Mouse (Mus musculus) lung, postnatal 0 days (tissue): Measurements from ENCODE around the gene Cd44. TPM values are rescaled to one million over a fixed set of nuclear protein-coding genes. Genes with fewer than 3 reads are reported as not detected.

Source experiments
- ATAC-seq: fragments of 200-750 bp; cut with Nextera tagmentation; 2 replicates; pipeline ENCODE4 v1.8.0; 2017; ENCODE audit warnings: moderate library complexity
- DNase-seq: peaks from one replicate; pipeline ENCODE4 v3.0.0-alpha.2; 2016; ENCODE audit warnings: low spot score
- H3K27ac ChIP-seq: fragments of 300-500 bp; sonication (generic); 2 replicates; pipeline ENCODE4 v1.5.1; 2014; ENCODE audit warnings: antibody characterized with exemption, mild to moderate bottlenecking, low read length, mixed read lengths
- H3K27me3 ChIP-seq: fragments of 300-500 bp; sonication (generic); replicated peaks from 2 replicates; pipeline ENCODE4 v1.6.1; 2014; ENCODE audit warnings: low read length, mixed read lengths; ENCODE audit not compliant: insufficient read depth
- H3K36me3 ChIP-seq: fragments of 300-500 bp; sonication (generic); 2 replicates; pipeline ENCODE4 v1.6.1; 2014; ENCODE audit warnings: low read length, mixed read lengths; ENCODE audit not compliant: insufficient read depth
- H3K4me1 ChIP-seq: fragments of 300-500 bp; sonication (generic); 2 replicates; pipeline ENCODE4 v1.6.1; 2014; ENCODE audit warnings: antibody characterized with exemption, low read depth, low read length, mixed read lengths; ENCODE audit not compliant: insufficient read depth
- H3K4me2 ChIP-seq: fragments of 300-500 bp; sonication (generic); replicated peaks from 2 replicates; pipeline ENCODE4 v1.6.1; 2014; ENCODE audit warnings: low read depth, mild to moderate bottlenecking, low read length, moderate library complexity, mixed read lengths
- H3K4me3 ChIP-seq: fragments of 300-500 bp; sonication (generic); 2 replicates; pipeline ENCODE4 v1.5.1; 2014; ENCODE audit warnings: low read depth, low read length
- H3K9ac ChIP-seq: fragments of 300-500 bp; sonication (generic); replicated peaks from 2 replicates; pipeline ENCODE4 v1.6.1; 2014; ENCODE audit warnings: low read depth, mild to moderate bottlenecking
- H3K9me3 ChIP-seq: fragments of 300-500 bp; sonication (generic); 2 replicates; pipeline ENCODE4 v1.6.1; 2016; ENCODE audit warnings: low read length, mixed read lengths
- CTCF ChIP-seq: IDR thresholded peaks from 2 replicates; pipeline ENCODE4 v1.5.1; 2016; ENCODE audit warnings: antibody characterized with exemption, mild to moderate bottlenecking
- EP300 ChIP-seq: IDR thresholded peaks from 2 replicates; pipeline ENCODE4 v1.6.1; 2016; ENCODE audit warnings: antibody characterized with exemption, mild to moderate bottlenecking, control low read depth
- WGBS: fragments of 180-500 bp; shearing (Covaris S2); extraction: QIAGEN DNeasy Blood & Tissue Kit; methylation state at CpG from one replicate; pipeline ENCODE4 v1.1.7; 2014; 5-methylcytosine and 5-hydroxymethylcytosine counted together
- polyA plus RNA-seq: library from polyadenylated mRNA; unstranded; fragments of >200 nt; fragmentation: Nextera tagmentation; extraction: Ambion mirVana; gene quantifications from 2 replicates; pipeline ENCODE4 v1.2.1, GENCODE M21; 2015

The Cd44 gene
- polyA plus RNA-seq, 1 experiment from 2014 or later, result 44.2 TPM

DNA sequence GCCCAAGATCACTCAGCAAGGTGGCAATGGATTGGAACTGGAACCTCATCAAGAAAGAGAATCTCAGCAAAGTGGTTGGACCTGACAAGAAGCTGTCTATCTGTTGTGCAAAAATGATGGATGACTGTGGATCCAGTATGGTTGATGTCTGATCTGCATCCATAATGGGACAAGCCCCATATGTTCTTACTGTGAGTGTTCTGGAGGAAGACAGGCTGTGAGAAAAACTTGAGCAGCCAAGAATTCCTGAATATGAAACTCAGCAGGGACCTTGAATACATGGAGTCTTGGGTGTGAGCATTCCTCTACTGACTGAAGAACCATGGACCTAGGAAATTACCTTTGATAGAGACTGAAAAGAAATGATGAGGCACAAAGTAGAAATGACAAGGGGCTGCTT lies 32.3 kb upstream of the Cd44 start:
- Histone ChIP-seq H3K9ac (no peak overlapping the region), H3K4me2 (no peak overlapping the region), H3K4me3 (no peak overlapping the region), H3K27ac (no peak overlapping the region), H3K27me3 (no peaks in the 10 kb centered on the region), H3K36me3 (no peaks in the 10 kb centered on the region), H3K4me1 (no peaks in the 10 kb centered on the region), H3K9me3 (no peaks in the 10 kb centered on the region)
- TF ChIP-seq CTCF, result no peak
- no peak for TF ChIP-seq EP300
- ATAC-seq (no peak), DNase-seq (peak; percentile 6)

DNA sequence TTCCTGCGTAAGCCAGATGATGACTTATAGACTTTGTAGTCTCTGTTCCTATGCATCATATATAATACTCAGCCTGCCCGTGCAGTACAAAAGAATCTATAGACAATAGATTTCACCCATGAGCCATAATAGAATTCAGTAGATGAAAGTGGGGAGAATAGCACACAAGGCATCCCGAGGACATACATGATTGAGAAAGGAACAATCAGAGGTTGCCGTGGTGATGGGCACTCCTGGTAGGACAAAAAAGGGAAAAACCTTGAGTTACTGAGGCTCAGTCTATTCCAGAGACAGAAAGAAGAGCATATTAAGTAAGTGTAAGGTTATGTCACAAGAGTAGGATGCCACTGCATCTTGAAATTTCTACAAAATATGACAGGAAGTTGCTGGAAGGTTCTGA lies 31.7 kb upstream of the Cd44 start:
- H3K36me3 ChIP-seq, result no peaks in the 10 kb centered on the region
- DNase-seq (no peak), ATAC-seq (no peak)
- no peak overlapping the region for H3K27ac ChIP-seq
- no peaks in the 10 kb centered on the region for H3K4me1 ChIP-seq
- WGBS, result 77% methylated on average over 4 of the region's 4 CpGs
- H3K4me3 ChIP-seq, result no peak overlapping the region
- H3K9me3 ChIP-seq, result no peaks in the 10 kb centered on the region
- no peak overlapping the region for H3K4me2 ChIP-seq
- H3K9ac ChIP-seq, result no peak overlapping the region
- TF ChIP-seq CTCF (no peak), EP300 (no peak)
- H3K27me3 ChIP-seq, result no peaks in the 10 kb centered on the region

GRCm38 (mm10) chr2:102932667-102933066 lies 31.2 kb upstream of the Cd44 start:
- TF ChIP-seq CTCF, result no peak
- H3K4me2 ChIP-seq, result no peak overlapping the region
- no peak overlapping the region for H3K9ac ChIP-seq
- no peaks in the 10 kb centered on the region for H3K9me3 ChIP-seq
- no peaks in the 10 kb centered on the region for H3K36me3 ChIP-seq
- no peaks in the 10 kb centered on the region for H3K27me3 ChIP-seq
- 62% methylated on average over 1 of the region's 1 CpGs for WGBS
- H3K4me3 ChIP-seq, result no peak overlapping the region
- H3K27ac ChIP-seq, result no peak overlapping the region
- ATAC-seq (no peak), DNase-seq (no peak)
- no peaks in the 10 kb centered on the region for H3K4me1 ChIP-seq

DNA sequence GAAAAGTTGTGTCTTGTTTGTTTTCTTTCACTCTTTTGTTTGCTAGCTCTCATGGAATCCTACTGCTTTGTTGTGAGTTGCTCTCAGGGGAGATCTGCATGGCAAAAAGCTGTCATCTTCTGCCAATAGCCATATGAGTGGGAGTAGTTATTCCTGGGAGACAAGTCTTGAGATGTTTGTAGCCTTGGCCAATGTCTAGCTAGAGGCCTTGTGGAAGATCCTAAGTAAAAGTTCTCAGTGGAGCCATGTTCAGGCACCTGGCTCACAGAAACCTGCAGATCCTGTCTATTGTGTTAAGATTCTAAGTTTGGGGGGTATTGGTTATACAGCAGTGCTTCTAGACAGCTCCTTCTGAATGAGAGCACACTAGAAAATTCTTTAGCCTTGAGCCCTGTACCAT lies 26.7 kb upstream of the Cd44 start:
- Histone ChIP-seq H3K9me3 (no peaks in the 10 kb centered on the region), H3K4me2 (no peak overlapping the region), H3K4me3 (no peak overlapping the region), H3K27me3 (no peaks in the 10 kb centered on the region), H3K27ac (no peak overlapping the region), H3K9ac (no peak overlapping the region), H3K36me3 (no peaks in the 10 kb centered on the region), H3K4me1 (no peaks in the 10 kb centered on the region)
- TF ChIP-seq EP300 (no peak), CTCF (no peak)
- no peak for ATAC-seq
- no peak for DNase-seq

DNA sequence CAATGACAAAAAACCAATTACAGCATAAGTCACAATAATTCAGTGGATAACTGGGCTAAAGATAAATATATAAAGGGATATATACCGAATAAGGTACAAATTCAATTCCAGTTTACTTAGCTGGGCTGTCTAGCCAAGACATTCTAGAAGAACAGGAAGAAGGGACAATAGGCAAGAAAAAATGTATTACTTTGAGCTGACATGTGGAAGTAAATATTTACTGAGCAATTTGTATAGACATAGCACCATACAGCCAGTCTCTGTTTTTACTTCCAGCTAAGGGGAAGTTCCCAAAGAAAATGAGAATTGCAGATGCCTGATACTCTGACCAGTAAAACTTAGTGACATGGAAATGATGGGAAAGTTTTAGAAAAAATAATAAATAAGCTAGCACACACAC lies 23.0 kb upstream of the Cd44 start:
- Histone ChIP-seq H3K4me3 (no peak overlapping the region), H3K4me2 (no peak overlapping the region), H3K4me1 (no peaks in the 10 kb centered on the region), H3K36me3 (no peaks in the 10 kb centered on the region), H3K9me3 (no peaks in the 10 kb centered on the region), H3K9ac (no peak overlapping the region), H3K27ac (no peak overlapping the region), H3K27me3 (no peaks in the 10 kb centered on the region)
- ATAC-seq, result peak; percentile 80
- TF ChIP-seq CTCF (no peak), EP300 (peak; percentile 90)
- peak; percentile 57 for DNase-seq
- 37% methylated on average over 1 of the region's 1 CpGs for WGBS

GRCm38 (mm10) chr2:102923682-102924081 lies 22.2 kb upstream of the Cd44 start:
- H3K4me1 ChIP-seq, result no peaks in the 10 kb centered on the region
- no peak overlapping the region for H3K27ac ChIP-seq
- no peaks in the 10 kb centered on the region for H3K27me3 ChIP-seq
- H3K36me3 ChIP-seq, result no peaks in the 10 kb centered on the region
- no peak overlapping the region for H3K4me3 ChIP-seq
- 29% methylated on average over 3 of the region's 3 CpGs for WGBS
- ATAC-seq, result peak; percentile 75
- no peak overlapping the region for H3K4me2 ChIP-seq
- TF ChIP-seq EP300 (peak; percentile 42; the same call in 1 of the 2 replicates), CTCF (no peak)
- no peaks in the 10 kb centered on the region for H3K9me3 ChIP-seq
- H3K9ac ChIP-seq, result no peak overlapping the region
- DNase-seq, result peak; percentile 72

- Histone ChIP-seq H3K27ac (no peak overlapping the region), H3K4me1 (no peaks in the 10 kb centered on the region), H3K36me3 (no peaks in the 10 kb centered on the region), H3K9me3 (no peaks in the 10 kb centered on the region), H3K4me2 (no peak overlapping the region), H3K4me3 (no peak overlapping the region), H3K27me3 (no peaks in the 10 kb centered on the region), H3K9ac (no peak overlapping the region)
- 93% methylated on average over 3 of the region's 3 CpGs for WGBS
- TF ChIP-seq CTCF (no peak), EP300 (no peak)
- no peak for DNase-seq
- ATAC-seq, result no peak
Measured at GRCm38 (mm10) chr2:102922066-102922465, 20.6 kb upstream of the Cd44 start.
